Mouse (Mus musculus): ENCODE measurements around the gene Ager.

- TF ChIP-seq POLR2AphosphoS2 (IDR thresholded peaks at IDR 0.05; ENCODE audit: insufficient read length, low read depth), result no peak
- TF ChIP-seq POLR2A (IDR thresholded peaks at IDR 0.05; ENCODE audit: insufficient read length, low read depth), result no peak
- no peak for TF ChIP-seq REST (IDR thresholded peaks at IDR 0.05; ENCODE audit: insufficient read depth, insufficient read length)
- TF ChIP-seq TCF12 (IDR thresholded peaks at IDR 0.05; ENCODE audit: insufficient read depth, poor library complexity, severe bottlenecking), result no peak
- no peak for TF ChIP-seq MYOG (IDR thresholded peaks at IDR 0.05; ENCODE audit: control insufficient read depth in 1 of 3, insufficient read depth in 1 of 3, insufficient read length in 2 of 3, low read depth in 2 of 3)
- TF ChIP-seq E2F4 (IDR thresholded peaks at IDR 0.05; ENCODE audit: insufficient read depth), result no peak
- no peak for TF ChIP-seq SRF (IDR thresholded peaks at IDR 0.05; ENCODE audit: control insufficient read depth, insufficient read length, low read depth)
These were observed 19.6 kb upstream of the Ager start for GRCm38 (mm10) chr17:34578070-34578469.
